Mouse (Mus musculus) ES-Bruce4 (cell line): ENCODE data around the gene Slc4a3. TPM values are rescaled to one million over a fixed set of nuclear protein-coding genes. Genes with fewer than 3 reads are reported as not detected.

ENCODE experiments used
- H3K27ac ChIP-seq: 2 replicates; pipeline ENCODE4 v1.5.1; 2012; ENCODE audit warnings: low read length, inconsistent platforms; ENCODE audit not compliant: insufficient read depth
- H3K27me3 ChIP-seq: 2 replicates; pipeline ENCODE4 v1.6.1; 2012; ENCODE audit warnings: mild to moderate bottlenecking, low read length, inconsistent platforms; ENCODE audit not compliant: control insufficient read depth, poor library complexity, insufficient read depth, severe bottlenecking
- H3K36me3 ChIP-seq: 2 replicates; pipeline ENCODE4 v1.6.1; 2012; ENCODE audit warnings: inconsistent platforms, mild to moderate bottlenecking, low read length, moderate library complexity; ENCODE audit not compliant: control insufficient read depth, poor library complexity, insufficient read depth, severe bottlenecking
- H3K4me1 ChIP-seq: one replicate; pipeline ENCODE4 v1.8.1; 2011; ENCODE audit warnings: low read length; ENCODE audit not compliant: control insufficient read depth, insufficient read depth
- H3K4me3 ChIP-seq: 2 replicates; pipeline ENCODE4 v1.5.1; 2011; ENCODE audit warnings: low read depth, mild to moderate bottlenecking, low read length
- H3K9ac ChIP-seq: 2 replicates; pipeline ENCODE4 v1.6.1; 2012; ENCODE audit warnings: low read depth, mild to moderate bottlenecking, inconsistent platforms; ENCODE audit not compliant: poor library complexity, severe bottlenecking
- H3K9me3 ChIP-seq: replicated peaks from 2 replicates; pipeline ENCODE4 v1.6.1; 2012; ENCODE audit warnings: mild to moderate bottlenecking, low read length, inconsistent platforms; ENCODE audit not compliant: control insufficient read depth, poor library complexity, insufficient read depth, severe bottlenecking
- CTCF ChIP-seq: IDR thresholded peaks from one replicate; pipeline ENCODE4 v1.8.1; 2011; ENCODE audit warnings: low read depth, low read length
- EP300 ChIP-seq: IDR thresholded peaks from 2 replicates; pipeline ENCODE4 v1.6.1; 2011; ENCODE audit warnings: low read depth, low read length; ENCODE audit not compliant: insufficient read depth
- POLR2A ChIP-seq: IDR thresholded peaks from one replicate; pipeline ENCODE4 v1.8.1; 2011; ENCODE audit warnings: low read length; ENCODE audit not compliant: insufficient read depth
- polyA plus RNA-seq: library from polyadenylated mRNA; stranded (reverse); fragments of >200 nt; gene quantifications from 2 replicates; pipeline ENCODE4 v1.2.4, GENCODE M21; 2011; ENCODE audit warnings: low read depth; ENCODE audit not compliant: missing spikeins, insufficient read depth, insufficient read length

Gene Slc4a3
- polyA plus RNA-seq, 1 experiment, result 6.6 TPM

- H3K9ac ChIP-seq, result peak overlapping the region; percentile 91
- TF ChIP-seq POLR2A (no peak), CTCF (no peak), EP300 (no peak)
- no peaks in the 10 kb centered on the region for H3K36me3 ChIP-seq
- H3K27ac ChIP-seq, result no peak overlapping the region
- no peaks in the 10 kb centered on the region for H3K27me3 ChIP-seq
- peaks cover 8% of the 10 kb centered on the region for H3K4me1 ChIP-seq
- no peaks in the 10 kb centered on the region for H3K9me3 ChIP-seq
- no peak overlapping the region for H3K4me3 ChIP-seq
Measured at GRCm38 (mm10) chr1:75504256-75505045, 41.6 kb upstream of the Slc4a3 start.

- Histone ChIP-seq H3K9ac (peak overlapping the region; percentile 91), H3K9me3 (no peaks in the 10 kb centered on the region), H3K4me1 (peaks cover 11% of the 10 kb centered on the region), H3K27ac (no peak overlapping the region), H3K4me3 (peak overlapping the region; percentile 57), H3K36me3 (no peaks in the 10 kb centered on the region), H3K27me3 (no peaks in the 10 kb centered on the region)
- TF ChIP-seq EP300, result no peak
- TF ChIP-seq CTCF, result no peak
- TF ChIP-seq POLR2A, result no peak
Measured at GRCm38 (mm10) chr1:75505159-75505955, 40.7 kb upstream of the Slc4a3 start.

GRCm38 (mm10) chr1:75505956-75506831 lies 39.9 kb upstream of the Slc4a3 start, which contains the start of gene Obsl1:
TSS of gene Obsl1 (minus strand) at chr1:75506452.
- H3K27ac ChIP-seq, result no peak within 1 kb of the TSS
- no peaks in the 10 kb centered on the region for H3K9me3 ChIP-seq
- no peaks in the 10 kb centered on the region for H3K27me3 ChIP-seq
- no peak for TF ChIP-seq CTCF
- peak; percentile 20; the same call in 1 of the 2 replicates for TF ChIP-seq EP300
- no peaks in the 10 kb centered on the region for H3K36me3 ChIP-seq
- H3K9ac ChIP-seq, result peak within 1 kb of the TSS; percentile 91
- H3K4me1 ChIP-seq, result peaks cover 11% of the 10 kb centered on the region
- H3K4me3 ChIP-seq, result peak within 1 kb of the TSS; percentile 57

- H3K36me3 ChIP-seq, result no peaks in the 10 kb centered on the region
- no peaks in the 10 kb centered on the region for H3K27me3 ChIP-seq
- H3K9me3 ChIP-seq, result no peaks in the 10 kb centered on the region
- H3K27ac ChIP-seq, result no peak within 1 kb of the TSS
- peaks cover 14% of the 10 kb centered on the region for H3K4me1 ChIP-seq
- TF ChIP-seq POLR2A, result no peak
- no peak for TF ChIP-seq EP300
- TF ChIP-seq CTCF, result no peak
- H3K9ac ChIP-seq, result peak within 1 kb of the TSS; percentile 91
- peak within 1 kb of the TSS; percentile 57 for H3K4me3 ChIP-seq
Measured at GRCm38 (mm10) chr1:75507006-75507405, 39.1 kb upstream of the Slc4a3 start, which contains the start of gene Inha. TSS of gene Inha (plus strand) at chr1:75507077.

GRCm38 (mm10) chr1:75509586-75509985 lies 36.5 kb upstream of the Slc4a3 start:
- Histone ChIP-seq H3K4me1 (peaks cover 15% of the 10 kb centered on the region), H3K36me3 (no peaks in the 10 kb centered on the region), H3K4me3 (peak overlapping the region; percentile 35), H3K9me3 (no peaks in the 10 kb centered on the region), H3K27me3 (no peaks in the 10 kb centered on the region), H3K9ac (peak overlapping the region; percentile 50), H3K27ac (peak overlapping the region; percentile 12; the same call in 1 of the 2 replicates)
- TF ChIP-seq EP300 (0 out of 2 replicates have a peak, but pooled peaks have one; percentile 15), CTCF (no peak), POLR2A (no peak)
